Mouse (Mus musculus) liver, adult (tissue): ENCODE data around the gene Fahd2a.

Experiments
- GATA4 ChIP-seq: IDR thresholded peaks from 2 replicates; pipeline ENCODE4 v1.6.1; 2014; ENCODE audit warnings: mild to moderate bottlenecking, low read length; ENCODE audit not compliant: insufficient replicate concordance

Gene Fahd2a

DNA sequence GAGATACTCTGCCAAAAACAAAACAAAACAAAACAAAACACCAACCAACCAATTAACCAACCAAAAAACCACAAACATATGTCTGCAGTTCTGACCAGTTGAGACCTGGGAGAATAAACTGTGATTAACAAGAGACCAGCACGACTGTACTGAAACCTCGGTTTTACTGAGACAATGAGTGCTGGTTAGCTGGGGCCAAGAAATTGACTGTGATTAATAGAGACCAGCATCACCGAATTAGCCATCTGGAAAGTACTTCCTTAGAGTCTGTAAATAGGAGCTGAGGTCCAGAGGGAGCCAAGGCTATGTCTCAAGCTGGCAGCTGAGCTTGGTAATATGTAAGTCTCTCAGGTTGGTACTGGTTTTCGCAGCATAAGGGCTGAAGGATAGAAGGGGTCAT, 53.5 kb downstream of the Fahd2a start:
- no peak for TF ChIP-seq GATA4

DNA sequence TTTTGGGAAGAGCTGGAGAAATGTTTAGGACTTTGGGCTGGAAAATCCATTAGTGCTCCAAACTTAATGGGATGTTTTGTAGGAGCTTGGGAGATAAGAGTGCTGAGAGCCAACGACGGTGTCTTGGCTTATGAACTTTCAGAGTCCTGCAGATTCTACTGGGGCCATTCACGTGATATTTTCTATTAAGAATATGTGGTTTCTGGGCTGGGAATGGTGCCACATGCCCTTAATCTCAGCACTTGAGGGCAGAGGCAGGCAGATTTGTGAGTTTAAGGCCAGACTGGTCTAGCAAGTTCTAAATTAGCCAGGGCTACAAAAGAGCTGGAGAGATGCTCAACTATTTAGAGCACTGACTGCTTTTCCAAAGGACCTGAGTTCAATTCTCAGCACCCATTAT, 54.0 kb downstream of the Fahd2a start:
- TF ChIP-seq GATA4, result no peak

DNA sequence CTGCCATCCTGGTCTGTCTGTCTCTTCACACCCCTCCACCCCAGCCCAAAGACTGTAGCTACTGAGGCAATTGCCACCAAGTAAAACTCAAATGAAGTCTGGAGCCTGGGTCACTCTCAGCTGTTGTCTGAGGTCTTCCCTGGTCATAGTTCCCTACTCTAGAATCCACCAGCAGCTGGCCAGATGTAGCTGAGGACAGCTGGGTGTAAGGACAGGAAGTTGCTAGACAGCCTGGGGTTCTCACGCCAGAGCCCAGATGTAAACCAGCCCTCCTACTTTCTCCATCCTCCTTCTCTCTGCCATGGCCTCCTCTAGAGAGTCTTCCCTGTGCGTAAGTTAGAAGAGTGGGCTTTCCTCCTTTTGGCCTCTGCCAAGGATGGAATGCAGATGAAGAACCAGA, 56.8 kb downstream of the Fahd2a start:
- no peak for TF ChIP-seq GATA4
